ENCODE assay signal across 10 mouse cellular contexts in the genomic region with DNA sequence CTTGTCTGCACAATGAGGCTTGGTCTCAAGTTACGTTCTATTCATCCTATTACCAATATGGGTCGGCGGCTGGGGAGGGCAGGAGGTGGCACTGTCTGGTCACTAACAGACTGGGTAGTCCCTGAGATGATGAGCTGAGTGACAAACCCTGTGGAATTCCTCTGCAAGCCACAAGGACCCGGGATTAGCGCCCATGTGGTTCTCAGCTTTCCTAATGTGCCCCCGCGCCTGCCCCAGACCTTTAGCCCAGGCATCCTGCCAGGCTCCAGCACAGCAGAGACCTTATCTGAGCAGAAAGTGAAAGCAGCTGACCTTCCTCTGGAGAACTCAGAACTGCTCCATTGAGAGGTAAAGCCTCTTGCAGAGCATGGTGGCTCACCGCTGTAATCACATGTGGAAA. TPM values are rescaled to one million over a fixed set of nuclear protein-coding genes. Genes with fewer than 3 reads are reported as not detected.
DNase-seq lines count a peak whose midpoint lies in the region; ATAC-seq and TF ChIP-seq lines count a peak whose summit lies in the region.
"Had no signal": no experiment of that assay in that cellular context is flagged by ENCODE, and none has a peak within 500 bp of the region (broad histone marks: within the 10 kb centered on the region; RNA-seq: fewer than 3 reads in every experiment).

No protein-coding gene starts in this region.

- WGBS in lung, adult 2 months: 63% methylated on average over 8 of the region's 8 CpGs
- 67% methylated on average over 8 of the region's 8 CpGs for WGBS in stomach, postnatal 0 days
- 66% methylated on average over 8 of the region's 8 CpGs for WGBS in forebrain, embryonic 14.5 days

- peak; percentile 23 for DNase-seq in lung, postnatal 14 days
- no peak for DNase-seq in lung, adult 2 months
- DNase-seq in adrenal gland, postnatal 36 days: peak; percentile 87 to 88
- DNase-seq in heart, postnatal 10 days: peak; percentile 78 to 83
- peak; percentile 41 for DNase-seq in stomach, postnatal 0 days (ENCODE audit: low spot score)
- DNase-seq in right cerebral cortex, postnatal 14 days: no peak
- DNase-seq in neural tube, embryonic 10.5 days (ENCODE audit: extremely low spot score, low spot score): no peak
- no peak for DNase-seq in forebrain, embryonic 14.5 days (ENCODE audit: low spot score)
- DNase-seq: cerebellum, adult 2 months had no signal

- H3K36me3 ChIP-seq in stomach, postnatal 0 days (ENCODE audit: control insufficient read depth, insufficient read depth, low read length): no peaks in the 10 kb centered on the region
- H3K36me3 ChIP-seq in forebrain, embryonic 14.5 days (ENCODE audit: control insufficient read depth, insufficient read depth, low read length): no peaks in the 10 kb centered on the region

- no peaks in the 10 kb centered on the region for H3K4me1 ChIP-seq in lung, adult 2 months (ENCODE audit: control insufficient read depth, insufficient read depth, low read length)
- H3K4me1 ChIP-seq in stomach, postnatal 0 days (replicated peaks; ENCODE audit: control insufficient read depth, insufficient read depth): no peaks in the 10 kb centered on the region
- H3K4me1 ChIP-seq in forebrain, embryonic 14.5 days (ENCODE audit: control insufficient read depth, insufficient read depth, low read length): no peaks in the 10 kb centered on the region

- H3K4me3 ChIP-seq in lung, adult 2 months (replicated peaks; ENCODE audit: extremely low read depth, low read depth, low read length): no peak overlapping the region
- H3K4me3 ChIP-seq in stomach, postnatal 0 days (ENCODE audit: low read depth, low read length): no peak overlapping the region
- no peak overlapping the region for H3K4me3 ChIP-seq in forebrain, embryonic 14.5 days (ENCODE audit: low read depth, low read length)

- no peak for ATAC-seq in stomach, postnatal 0 days (ENCODE audit: low FRiP score, low TSS enrichment)
- no peak for ATAC-seq in forebrain, embryonic 14.5 days

- intact Hi-C loops in heart, postnatal 10 days (cut with DNase I): loop anchor here (2.0 kb wide), 1 partner anchor 21 kb away; no protein-coding TSS in a partner anchor

- no peak overlapping the region for H3K9ac ChIP-seq in stomach, postnatal 0 days (ENCODE audit: low read length)
- H3K9ac ChIP-seq in forebrain, embryonic 14.5 days (ENCODE audit: low read length): no peak overlapping the region

- TF ChIP-seq CTCF in lung, adult 2 months (IDR thresholded peaks at IDR 0.05; ENCODE audit: insufficient read depth, low read length): no peak
- no peak for TF ChIP-seq CTCF in stomach, postnatal 0 days (IDR thresholded peaks at IDR 0.05; ENCODE audit: low read depth)

- H3K9me3 ChIP-seq in stomach, postnatal 0 days (ENCODE audit: control insufficient read depth, low read length): no peaks in the 10 kb centered on the region
- no peaks in the 10 kb centered on the region for H3K9me3 ChIP-seq in forebrain, embryonic 14.5 days (replicated peaks; ENCODE audit: control insufficient read depth, low read length)

- no peak overlapping the region for H3K4me2 ChIP-seq in stomach, postnatal 0 days (replicated peaks; ENCODE audit: low read depth)
- no peak overlapping the region for H3K4me2 ChIP-seq in forebrain, embryonic 14.5 days (ENCODE audit: low read length)

- H3K27ac ChIP-seq in stomach, postnatal 0 days (replicated peaks): no peak overlapping the region
- no peak overlapping the region for H3K27ac ChIP-seq in forebrain, embryonic 14.5 days (ENCODE audit: low read depth, low read length)
- H3K27ac ChIP-seq: macrophage had no signal

- no peak for TF ChIP-seq EP300 in stomach, postnatal 0 days (optimal IDR thresholded peaks at IDR 0.05)

- TF ChIP-seq POLR2A in lung, adult 2 months (IDR thresholded peaks at IDR 0.05; ENCODE audit: borderline replicate concordance, extremely low read depth, low read depth, low read length): no peak

- H3K27me3 ChIP-seq in stomach, postnatal 0 days (ENCODE audit: control insufficient read depth, insufficient read depth, low read length): no peaks in the 10 kb centered on the region
- no peaks in the 10 kb centered on the region for H3K27me3 ChIP-seq in forebrain, embryonic 14.5 days (replicated peaks; ENCODE audit: control insufficient read depth, insufficient read depth, low read length)

RNA-seq across cellular contexts. Expression of a gene that starts 21.0 kb away (rescaled TPM):
- polyA plus RNA-seq in lung, adult 2 months (2012; rRNA removed): 5.0 and 7.7 TPM in 2 replicates
- 100 to 1,000 TPM; 206 to 215 TPM for total RNA-seq in adrenal gland, postnatal 36 days (2021)
- total RNA-seq in heart, postnatal 10 days (2021): 10 to 100 TPM; 20.2 to 23.5 TPM
- polyA plus RNA-seq in stomach, postnatal 0 days (2015; fragmentation: Nextera tagmentation; extraction: Ambion mirVana): 1.3 and 1.5 TPM in 2 replicates
- polyA plus RNA-seq in forebrain, embryonic 14.5 days (2014; fragmentation: Nextera tagmentation; extraction: Ambion mirVana): 10.0 and 11.6 TPM in 2 replicates

RNA-seq across cellular contexts. Expression of a gene that starts 37.1 kb away (rescaled TPM):
- 1,159 and 1,652 TPM in 2 replicates for polyA plus RNA-seq in lung, adult 2 months (2012; rRNA removed)
- total RNA-seq in adrenal gland, postnatal 36 days (2021): 1,000 to 10,000 TPM; 2,956 to 3,131 TPM
- total RNA-seq in heart, postnatal 10 days (2021): 1,000 to 10,000 TPM; 3,104 to 3,215 TPM
- 1,101 and 1,127 TPM in 2 replicates for polyA plus RNA-seq in stomach, postnatal 0 days (2015; fragmentation: Nextera tagmentation; extraction: Ambion mirVana)
- polyA plus RNA-seq in forebrain, embryonic 14.5 days (2014; fragmentation: Nextera tagmentation; extraction: Ambion mirVana): 979 and 1,156 TPM in 2 replicates

RNA-seq across cellular contexts. Expression of a gene that starts 53.5 kb away (rescaled TPM):
- 8.5 and 11.0 TPM in 2 replicates for polyA plus RNA-seq in lung, adult 2 months (2012; rRNA removed)
- 10 to 100 TPM; 26.5 to 33.3 TPM for total RNA-seq in adrenal gland, postnatal 36 days (2021)
- 10 to 100 TPM; 16.3 to 16.7 TPM for total RNA-seq in heart, postnatal 10 days (2021)
- polyA plus RNA-seq in stomach, postnatal 0 days (2015; fragmentation: Nextera tagmentation; extraction: Ambion mirVana): 11.3 and 11.4 TPM in 2 replicates
- polyA plus RNA-seq in forebrain, embryonic 14.5 days (2014; fragmentation: Nextera tagmentation; extraction: Ambion mirVana): 22.5 and 23.4 TPM in 2 replicates

Comparison
In these comparisons a context has a peak if more than half of its experiments do, and no peak if none do; other contexts are left out.
1. DNase-seq: peak in lung, postnatal 14 days (single experiment), adrenal gland, postnatal 36 days (2 of 2), heart, postnatal 10 days (2 of 2) and stomach, postnatal 0 days (single experiment); none in lung, adult 2 months (single experiment), right cerebral cortex, postnatal 14 days (single experiment), neural tube, embryonic 10.5 days (single experiment) and forebrain, embryonic 14.5 days (single experiment).